Mouse (Mus musculus) 3134 (cell line): Measurements from ENCODE around the gene Plbd2.

Experiments
- DNase-seq: peaks from one replicate; pipeline ENCODE4 v3.0.0-alpha.2; 2011; ENCODE audit warnings: low spot score; ENCODE audit not compliant: insufficient read length; ENCODE audit errors: extremely low read depth

The Plbd2 gene

DNA sequence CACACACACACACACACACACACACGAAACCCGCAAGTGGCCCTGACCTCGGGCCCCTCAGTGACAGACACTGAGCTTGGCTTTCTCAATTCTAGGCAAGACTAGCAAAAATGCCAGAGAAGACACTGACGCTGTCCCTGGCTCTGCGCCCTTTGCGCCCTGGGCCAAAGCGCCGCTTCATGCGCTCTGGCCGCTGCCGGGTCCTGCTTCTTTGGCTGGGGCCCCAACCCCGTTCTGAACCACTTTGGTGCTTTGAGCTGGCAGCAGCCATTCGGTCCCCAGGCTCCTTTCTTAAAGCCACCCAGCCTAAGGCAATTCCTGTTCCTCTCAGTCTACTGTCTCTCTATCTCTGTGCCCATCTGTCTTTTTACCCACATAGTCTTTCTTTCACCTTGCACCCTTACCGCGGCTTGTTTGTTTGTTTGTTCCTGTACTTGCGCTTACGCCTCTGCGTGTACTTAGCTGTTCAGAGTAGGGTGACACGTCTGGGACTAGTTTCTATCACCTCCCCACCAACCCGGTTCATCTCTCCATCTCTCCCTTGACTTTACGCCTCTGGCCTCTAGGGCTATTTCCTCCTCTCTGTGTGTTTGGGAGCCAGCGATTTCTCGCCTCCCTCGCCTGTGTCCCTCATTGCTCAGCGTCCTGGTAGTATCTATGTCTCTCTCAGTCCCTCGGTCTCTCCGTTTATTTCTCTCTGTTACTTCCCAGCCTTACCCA, 64.3 kb downstream of the Plbd2 start:
- no peak for DNase-seq

DNA sequence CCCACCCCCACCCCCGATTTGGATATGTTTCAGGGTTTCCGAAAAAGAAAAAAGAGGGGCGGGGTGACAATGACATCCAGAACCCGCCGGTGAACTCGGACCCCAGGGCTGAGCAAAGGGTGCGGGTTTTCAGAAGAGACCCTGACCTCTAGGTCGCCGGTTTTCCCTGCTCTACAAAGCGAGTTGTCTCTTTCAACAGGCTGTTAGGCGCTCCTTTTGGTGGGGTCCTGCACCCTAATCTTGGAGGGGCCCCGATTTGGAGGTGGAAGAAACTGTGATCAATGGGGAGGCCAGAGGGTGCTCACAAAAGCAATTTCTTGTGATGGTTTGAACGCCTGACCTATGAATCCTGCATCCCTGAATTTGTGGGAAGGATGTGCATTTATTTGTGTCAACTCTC, 65.0 kb downstream of the Plbd2 start:
- DNase-seq, result no peak

DNA sequence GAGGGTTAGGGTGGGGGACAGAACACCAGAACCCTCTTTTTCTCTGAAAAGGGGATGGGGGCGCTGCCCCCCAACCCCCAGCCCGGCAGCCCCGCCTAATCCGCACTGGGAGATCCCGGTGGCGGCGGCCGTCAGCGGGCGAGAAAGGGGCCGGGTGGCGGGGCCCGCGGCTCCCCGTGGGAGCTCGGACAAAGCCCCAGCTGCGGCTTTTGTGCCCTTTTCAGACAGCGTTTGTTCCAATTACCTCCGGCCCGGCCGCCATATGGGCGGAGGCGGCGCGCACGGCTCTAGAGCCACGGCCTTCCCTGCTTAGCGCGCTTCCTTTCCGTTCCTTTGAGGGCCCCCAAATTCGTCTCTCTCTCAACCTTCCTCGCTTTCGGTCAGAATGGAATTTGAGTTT, 65.4 kb downstream of the Plbd2 start:
- no peak for DNase-seq

DNA sequence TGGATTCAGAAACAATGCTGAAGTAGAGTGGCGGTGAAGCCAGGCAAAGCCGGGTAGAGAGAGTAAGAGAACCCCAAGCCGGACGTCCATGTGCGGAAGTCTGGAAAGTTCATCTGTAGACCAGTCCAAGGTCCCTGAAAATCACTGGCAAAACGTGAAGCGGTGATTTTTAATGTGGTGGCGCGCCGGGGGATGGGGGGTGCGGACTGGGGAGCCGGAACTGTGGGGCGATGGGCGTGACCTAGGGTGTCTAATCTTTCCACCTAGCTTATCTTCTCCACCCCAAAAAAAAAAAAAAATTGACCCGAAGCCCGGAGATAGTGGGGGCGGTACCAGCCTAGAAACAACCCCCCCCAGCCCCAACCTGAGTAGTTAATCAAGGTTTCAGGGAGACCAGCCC, 65.9 kb downstream of the Plbd2 start:
- no peak for DNase-seq

DNA sequence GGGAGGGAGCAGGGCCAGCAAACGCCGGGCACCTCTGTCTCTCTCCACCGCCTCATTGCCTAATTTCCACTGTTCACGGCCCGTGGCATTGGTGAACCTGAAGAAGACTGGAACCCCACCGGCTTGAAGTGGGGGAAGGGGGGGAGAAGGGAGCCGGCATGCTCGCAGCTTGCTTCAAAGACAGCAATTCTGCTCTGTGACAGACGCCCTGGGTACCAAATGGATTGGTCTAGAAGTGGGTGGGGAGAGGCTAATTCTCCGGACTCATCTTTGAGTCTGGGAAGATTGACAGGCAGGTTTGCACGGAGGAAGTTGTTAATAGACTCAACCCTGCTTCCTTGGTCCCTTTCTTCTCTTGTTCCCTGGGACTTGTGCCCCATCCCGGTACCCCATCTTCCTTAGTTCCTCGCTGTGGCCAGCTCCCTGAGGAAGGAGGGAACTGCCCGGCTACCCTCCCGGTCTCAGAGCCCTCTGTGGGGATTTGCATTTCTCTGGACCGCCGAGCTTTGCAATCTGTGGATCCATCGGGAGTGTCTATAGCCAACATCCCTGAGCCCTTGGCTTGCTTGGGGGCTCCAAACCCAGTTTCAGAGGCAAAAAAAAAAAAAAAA, 66.4 kb downstream of the Plbd2 start:
- DNase-seq, result no peak

DNA sequence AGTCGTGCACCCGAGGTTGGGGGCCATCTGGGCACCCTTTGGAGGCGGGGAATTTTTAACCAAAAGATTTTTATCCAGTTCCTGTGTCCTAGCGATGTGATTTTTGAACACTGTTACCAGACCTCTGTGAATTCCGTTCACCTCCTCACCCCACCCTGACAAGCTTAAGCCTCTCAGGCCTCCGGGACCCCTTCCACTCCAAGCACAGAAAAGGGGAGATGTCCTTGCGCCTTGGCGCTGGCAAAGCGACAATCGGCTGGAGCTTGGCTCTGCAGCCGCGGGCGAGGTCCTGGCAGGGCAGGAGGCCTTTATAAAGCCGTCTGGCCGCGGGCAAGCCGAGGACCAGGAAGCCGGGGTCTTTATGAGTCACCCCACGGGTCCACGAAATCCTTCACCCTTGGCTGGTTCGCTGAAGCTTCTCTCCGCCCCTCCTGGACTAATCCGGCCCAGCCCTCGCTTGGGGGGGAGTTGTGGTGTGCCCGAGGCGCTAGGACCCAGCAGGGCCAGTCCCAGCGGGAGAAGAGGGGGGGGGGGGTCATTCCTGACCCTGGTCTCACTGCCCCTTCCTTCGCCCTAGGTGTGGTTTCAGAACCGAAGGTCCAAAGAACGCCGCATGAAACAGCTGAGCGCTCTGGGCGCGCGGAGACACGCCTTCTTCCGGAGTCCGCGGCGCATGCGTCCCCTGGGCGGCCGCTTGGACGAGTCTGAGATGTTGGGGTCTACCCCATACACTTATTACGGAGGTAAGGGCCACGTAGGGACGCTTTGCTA, 67.5 kb downstream of the Plbd2 start:
- DNase-seq, result no peak

DNA sequence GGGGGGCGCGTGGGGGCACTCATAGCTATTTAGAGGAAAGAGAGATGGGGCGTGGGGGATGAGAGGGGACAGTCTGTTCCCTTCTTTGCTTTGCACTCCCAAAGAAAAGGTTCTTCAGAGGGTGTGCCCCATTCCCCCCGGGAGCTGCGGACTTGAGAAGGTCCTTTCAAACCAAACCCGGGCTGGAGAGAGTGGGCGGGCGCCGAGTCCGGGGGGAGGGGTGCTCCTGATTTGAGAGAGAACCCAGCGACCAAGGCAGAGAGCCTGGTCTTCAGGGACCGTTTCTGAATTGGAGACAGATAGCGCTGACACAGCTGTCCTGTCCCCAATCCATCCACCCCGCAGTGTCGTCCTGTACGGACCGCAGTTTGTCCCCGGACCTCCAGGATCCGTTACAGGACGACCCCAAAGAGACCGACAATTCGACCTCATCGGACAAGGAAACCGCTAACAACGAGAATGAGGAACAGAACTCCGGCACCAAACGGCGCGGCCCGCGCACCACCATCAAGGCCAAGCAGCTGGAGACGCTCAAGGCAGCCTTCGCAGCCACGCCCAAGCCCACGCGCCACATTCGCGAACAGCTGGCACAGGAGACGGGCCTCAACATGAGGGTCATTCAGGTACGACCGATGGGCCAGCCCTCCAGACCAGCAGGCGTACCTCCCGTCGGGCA, 68.3 kb downstream of the Plbd2 start:
- no peak for DNase-seq

DNA sequence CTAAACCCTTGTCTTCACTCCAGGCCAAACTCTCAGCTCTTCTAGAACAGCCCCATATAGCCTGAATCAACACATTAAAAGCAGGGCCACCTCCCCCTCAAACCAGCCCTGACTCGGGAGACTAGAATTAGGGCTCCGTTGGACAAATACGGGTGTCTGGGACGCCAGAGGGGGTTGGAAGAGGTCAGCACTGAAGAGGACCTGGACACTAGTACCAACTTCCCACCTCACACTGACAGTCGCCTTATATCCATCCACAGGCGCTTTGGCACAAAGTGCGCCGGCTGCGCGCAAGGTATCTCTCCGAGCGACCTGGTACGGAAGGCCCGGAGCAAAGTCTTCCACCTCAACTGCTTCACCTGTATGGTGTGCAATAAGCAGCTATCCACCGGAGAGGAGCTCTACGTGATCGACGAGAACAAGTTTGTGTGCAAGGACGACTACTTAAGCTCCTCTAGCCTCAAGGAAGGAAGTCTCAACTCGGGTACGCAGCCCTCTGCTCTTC, 69.1 kb downstream of the Plbd2 start:
- no peak for DNase-seq
